Mouse (Mus musculus): ENCODE measurements around the gene Ctsc. TPM values are rescaled to one million over a fixed set of nuclear protein-coding genes. Genes with fewer than 3 reads are reported as not detected.

The Ctsc gene
- polyA plus RNA-seq, 1 experiment from 2014 or later = 25.2 TPM

- no peak overlapping the region for H3K27ac ChIP-seq (ENCODE audit: low read depth, low read length)
- no peak overlapping the region for H3K9ac ChIP-seq (ENCODE audit: low read depth, low read length)
- no peak overlapping the region for H3K4me2 ChIP-seq (ENCODE audit: low read length)
- no peaks in the 10 kb centered on the region for H3K36me3 ChIP-seq (ENCODE audit: control insufficient read depth, insufficient read depth, low read length)
- ATAC-seq = no peak
- no peak overlapping the region for H3K4me3 ChIP-seq (ENCODE audit: low read length)
- no peaks in the 10 kb centered on the region; the same call in 1 of the 2 replicates for H3K9me3 ChIP-seq (ENCODE audit: control insufficient read depth, low read length)
- H3K4me1 ChIP-seq (ENCODE audit: control insufficient read depth, insufficient read depth, low read depth, low read length) = no peaks in the 10 kb centered on the region
- WGBS = 44% methylated on average over 7 of the region's 7 CpGs
- no peaks in the 10 kb centered on the region for H3K27me3 ChIP-seq (replicated peaks; ENCODE audit: control insufficient read depth, insufficient read depth, low read length)
Measured at GRCm38 (mm10) chr7:88358042-88358878, 80.4 kb downstream of the Ctsc start.

Other genes starting within 250 kb of the Ctsc start
- 2.9 and 3.1 TPM in 2 replicates for gene Rab38, start 152.2 kb downstream of the Ctsc start, polyA plus RNA-seq (2015; fragmentation: Nextera tagmentation; extraction: Ambion mirVana)